10 mouse cellular contexts compared by ENCODE assay signal in the genomic region with DNA sequence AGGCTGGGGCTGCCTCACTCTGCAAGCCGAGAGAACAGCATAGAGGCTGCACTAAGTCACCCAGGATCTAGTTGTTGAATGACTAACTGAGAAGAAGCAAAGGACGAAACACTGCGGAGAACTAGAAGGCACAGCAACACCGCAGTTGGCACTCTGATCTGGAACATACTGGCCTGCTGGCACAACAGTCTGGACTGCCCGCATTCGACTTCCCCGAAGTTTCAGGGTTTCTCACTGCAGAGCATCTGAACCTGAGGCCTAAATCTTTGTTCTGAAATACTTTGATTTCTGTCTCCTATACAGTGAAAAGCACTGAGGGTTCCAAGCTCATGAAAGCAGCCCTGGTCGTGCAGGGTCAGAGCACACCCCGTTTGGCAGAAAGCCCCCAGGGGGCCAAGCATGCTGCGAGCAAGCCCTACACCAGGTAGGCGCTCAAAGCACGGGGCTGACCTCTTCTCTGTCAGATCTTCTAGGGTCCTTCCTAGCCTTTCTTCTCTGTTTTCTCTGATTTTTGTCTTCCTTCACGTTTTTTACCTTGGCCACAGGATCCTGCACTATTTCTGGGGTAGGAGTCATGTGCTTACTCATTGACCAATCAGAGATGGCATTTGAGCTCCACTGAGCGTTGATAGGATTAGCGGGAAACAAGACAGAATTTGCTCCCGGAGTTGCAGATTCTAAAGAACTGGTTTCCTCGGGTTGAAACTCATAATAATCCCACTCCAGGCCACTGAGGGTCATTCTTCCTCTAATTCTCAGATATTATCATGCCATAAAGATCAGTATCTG. TPM values are rescaled to one million over a fixed set of nuclear protein-coding genes. Genes with fewer than 3 reads are reported as not detected.
DNase-seq lines count a peak whose midpoint lies in the region; ATAC-seq lines count a peak whose summit lies in the region.
"Had no signal": no experiment of that assay in that cellular context is flagged by ENCODE, and none has a peak within 500 bp of the region (broad histone marks: within the 10 kb centered on the region; RNA-seq: fewer than 3 reads in every experiment).

No protein-coding gene starts in this region.

- no peak for DNase-seq in heart, adult 11 months
- peak; percentile 42 to 53 for DNase-seq in cerebellum, postnatal 14 days
- peak; percentile 71 for DNase-seq in midbrain, embryonic 14.5 days
- no peak for DNase-seq in thymus, postnatal 10 days (ENCODE audit: low spot score in 2 of 2)
- DNase-seq in urinary bladder, postnatal 14 days (ENCODE audit: low spot score), result no peak

- H3K9ac ChIP-seq in heart, embryonic 11.5 days (ENCODE audit: low read depth, low read length), result peak overlapping the region; percentile 3; the same call in 1 of the 2 replicates
- peak overlapping the region; percentile 23; the same call in 1 of the 2 replicates for H3K9ac ChIP-seq in hindbrain, embryonic 12.5 days
- no peak overlapping the region for H3K9ac ChIP-seq in midbrain, embryonic 14.5 days (replicated peaks; ENCODE audit: low read length)

- H3K27me3 ChIP-seq in heart, embryonic 11.5 days (ENCODE audit: control insufficient read depth, insufficient read depth, low read length), result no peaks in the 10 kb centered on the region
- no peaks in the 10 kb centered on the region for H3K27me3 ChIP-seq in hindbrain, embryonic 12.5 days
- no peaks in the 10 kb centered on the region for H3K27me3 ChIP-seq in midbrain, embryonic 14.5 days (ENCODE audit: control insufficient read depth, insufficient read depth, low read length)
- H3K27me3 ChIP-seq: CH12.LX had no signal

- H3K4me2 ChIP-seq in heart, embryonic 11.5 days, result peak overlapping the region; percentile 58
- peak overlapping the region; percentile 46 for H3K4me2 ChIP-seq in hindbrain, embryonic 12.5 days (replicated peaks)
- peak overlapping the region; percentile 49 for H3K4me2 ChIP-seq in midbrain, embryonic 14.5 days (ENCODE audit: low read length)

- peak overlapping the region; percentile 29 for H3K4me3 ChIP-seq in heart, embryonic 11.5 days (ENCODE audit: low read depth, low read length)
- H3K4me3 ChIP-seq in hindbrain, embryonic 12.5 days, result peak overlapping the region; percentile 24
- H3K4me3 ChIP-seq in midbrain, embryonic 14.5 days (replicated peaks; ENCODE audit: low read depth, low read length), result peak overlapping the region; percentile 28

- no peak for ATAC-seq in heart, embryonic 11.5 days (replicated peaks; ENCODE audit: insufficient number of reproducible peaks, low FRiP score, low TSS enrichment)
- ATAC-seq in hindbrain, embryonic 12.5 days (ENCODE audit: low FRiP score), result no peak
- ATAC-seq in midbrain, embryonic 14.5 days (ENCODE audit: low FRiP score, low TSS enrichment), result no peak
- ATAC-seq in inflammation-experienced regulatory T-cells, adult 6 months, result no peak

- H3K4me1 ChIP-seq in heart, embryonic 11.5 days (ENCODE audit: control insufficient read depth, insufficient read depth, low read length), result peaks cover 11% of the 10 kb centered on the region; the same call in 1 of the 2 replicates
- peaks cover 12% of the 10 kb centered on the region; the same call in 1 of the 2 replicates for H3K4me1 ChIP-seq in hindbrain, embryonic 12.5 days
- peaks cover 13% of the 10 kb centered on the region; the same call in 1 of the 2 replicates for H3K4me1 ChIP-seq in midbrain, embryonic 14.5 days (ENCODE audit: control insufficient read depth, insufficient read depth, low read length)

- H3K36me3 ChIP-seq in heart, embryonic 11.5 days (ENCODE audit: control insufficient read depth, insufficient read depth, low read length), result no peaks in the 10 kb centered on the region
- H3K36me3 ChIP-seq in hindbrain, embryonic 12.5 days, result no peaks in the 10 kb centered on the region
- no peaks in the 10 kb centered on the region for H3K36me3 ChIP-seq in midbrain, embryonic 14.5 days (ENCODE audit: control insufficient read depth, insufficient read depth, low read length)

- no peak overlapping the region for H3K27ac ChIP-seq in heart, embryonic 11.5 days (ENCODE audit: low read depth, low read length)
- no peak overlapping the region for H3K27ac ChIP-seq in hindbrain, embryonic 12.5 days
- no peak overlapping the region for H3K27ac ChIP-seq in midbrain, embryonic 14.5 days (replicated peaks; ENCODE audit: low read depth, low read length)
- H3K27ac ChIP-seq: macrophage had no signal

- no peaks in the 10 kb centered on the region for H3K9me3 ChIP-seq in heart, embryonic 11.5 days (replicated peaks; ENCODE audit: control insufficient read depth, low read length)
- no peaks in the 10 kb centered on the region for H3K9me3 ChIP-seq in hindbrain, embryonic 12.5 days (replicated peaks)
- no peaks in the 10 kb centered on the region for H3K9me3 ChIP-seq in midbrain, embryonic 14.5 days (ENCODE audit: control insufficient read depth, low read length)

- WGBS in heart, embryonic 11.5 days (ENCODE audit: insufficient replicate concordance), result 44% methylated on average over 17 of the region's 17 CpGs
- 53% methylated on average over 17 of the region's 17 CpGs for WGBS in hindbrain, embryonic 12.5 days
- 49% methylated on average over 17 of the region's 17 CpGs for WGBS in midbrain, embryonic 14.5 days

RNA-seq across cellular contexts. Expression of a gene that starts 33.6 kb away (rescaled TPM):
- polyA plus RNA-seq in heart, embryonic 11.5 days (2014; fragmentation: Nextera tagmentation; extraction: Ambion mirVana), result 122 and 132 TPM in 2 replicates
- polyA plus RNA-seq in hindbrain, embryonic 12.5 days (2016; fragmentation: Nextera tagmentation; extraction: Ambion mirVana), result 162 and 169 TPM in 2 replicates
- polyA plus RNA-seq in midbrain, embryonic 14.5 days (2014; fragmentation: Nextera tagmentation; extraction: Ambion mirVana), result 129 and 139 TPM in 2 replicates
- 10 to 100 TPM; 61.9 to 82.1 (median 71.3) TPM for polyA plus RNA-seq in inflammation-experienced regulatory T-cells, adult 6 months (2017; shearing (Covaris generic))

Comparison
In these comparisons a context has a peak if more than half of its experiments do, and no peak if none do; other contexts are left out.
1. DNase-seq: peak in cerebellum, postnatal 14 days (2 of 2) and midbrain, embryonic 14.5 days (single experiment); none in heart, adult 11 months (single experiment), thymus, postnatal 10 days (0 of 2) and urinary bladder, postnatal 14 days (single experiment).
2. Peak in every context shown above with its lines, with median percentiles within 50 percentile points of each other: H3K4me2 ChIP-seq and H3K4me3 ChIP-seq.